Mouse (Mus musculus): ENCODE data around the gene Klhl10.

The Klhl10 gene

GRCm38 (mm10) chr11:100465833-100466232 lies 24.1 kb downstream of the Klhl10 start:
- no peak for DNase-seq

DNA sequence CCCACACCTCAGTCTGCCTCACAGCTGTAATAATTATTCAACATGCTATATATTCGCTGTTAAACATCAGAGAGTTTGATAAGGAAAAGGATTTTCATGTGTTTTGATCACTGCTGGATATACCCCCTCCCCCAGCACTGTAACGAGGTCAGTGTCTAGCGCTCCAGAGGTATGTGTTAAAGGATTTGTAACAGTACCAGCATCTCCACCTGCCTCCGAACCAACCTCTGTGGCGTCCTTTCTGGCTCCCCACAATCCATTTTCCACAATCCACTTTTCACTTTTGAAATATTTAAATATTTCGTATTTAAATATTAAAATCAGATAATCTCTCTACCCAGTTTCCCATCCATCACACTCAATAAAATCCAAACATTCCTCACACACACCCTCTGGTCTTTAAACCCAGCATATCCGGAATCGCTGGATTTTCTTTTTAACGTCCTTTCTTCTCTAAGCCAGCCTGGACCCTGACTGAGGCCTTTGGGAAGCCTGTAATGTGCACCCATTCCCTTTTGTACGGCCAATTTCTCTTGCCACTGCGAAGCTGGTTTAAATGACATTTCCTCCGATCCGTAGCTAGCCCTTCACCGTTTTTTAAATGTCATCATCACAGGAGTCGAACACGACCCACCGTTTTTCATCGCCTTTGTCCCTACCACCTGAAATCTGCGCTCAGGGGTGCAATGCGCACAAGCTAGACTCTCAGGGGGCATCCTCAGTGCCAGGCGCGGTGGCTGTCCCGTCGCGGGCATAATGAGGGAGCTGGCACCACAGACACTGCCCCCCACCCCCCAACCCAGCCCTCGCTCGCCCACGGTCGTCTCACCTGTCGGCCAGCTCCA lies 29.9 kb downstream of the Klhl10 start:
- DNase-seq, result peak in 1 of 2 experiments; percentile 14

- DNase-seq, result peak; percentile 83 to 94
Observed at GRCm38 (mm10) chr11:100472197-100472934, 30.6 kb downstream of the Klhl10 start, which contains the start of gene Klhl11. Gene Klhl11 (minus strand): TSS chr11:100472741.

GRCm38 (mm10) chr11:100472935-100473295 lies 31.2 kb downstream of the Klhl10 start:
- DNase-seq, result no peak

DNA sequence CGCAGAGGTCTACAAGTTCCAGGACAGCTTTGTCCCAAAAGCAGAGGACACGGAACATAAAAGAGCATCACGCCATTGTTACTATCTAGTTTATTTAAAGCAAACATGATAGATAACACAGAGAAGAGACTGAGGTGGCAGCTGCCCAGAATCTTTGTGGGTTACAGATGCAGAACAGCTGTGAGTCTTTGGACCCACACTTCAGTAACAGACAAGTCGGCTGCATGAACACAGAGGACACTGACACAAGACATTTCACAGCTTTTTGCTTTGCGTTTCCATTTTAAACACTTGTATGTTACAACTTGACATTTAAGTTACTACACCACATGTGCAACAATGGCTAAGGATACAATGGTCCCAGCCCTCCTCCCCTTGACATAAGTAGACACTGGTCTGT lies 34.6 kb downstream of the Klhl10 start:
- no peak for DNase-seq

- no peak for DNase-seq
Observed at GRCm38 (mm10) chr11:100479152-100479551, 37.4 kb downstream of the Klhl10 start.

DNA sequence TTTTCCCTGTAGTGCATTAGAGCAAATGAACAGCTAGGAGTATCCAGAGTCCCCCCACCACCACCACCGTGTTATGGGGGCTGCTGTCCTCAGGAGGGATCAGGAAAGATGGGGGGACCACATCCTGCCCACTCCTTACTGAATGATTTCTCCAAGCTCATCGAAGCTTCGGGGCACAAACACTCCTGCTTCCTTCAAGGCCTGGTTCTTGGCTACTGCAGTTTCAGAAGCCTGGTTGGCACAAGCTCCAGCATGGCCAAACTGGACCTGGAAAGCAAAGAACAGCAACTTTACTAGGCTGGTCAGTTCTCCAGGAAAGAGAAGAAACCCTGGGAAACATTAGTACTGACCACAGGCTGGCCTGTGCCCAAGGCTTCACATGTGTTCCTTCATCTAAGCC lies 42.7 kb downstream of the Klhl10 start:
- no peak for DNase-seq

- peak; percentile 57 to 64 for DNase-seq
Observed at GRCm38 (mm10) chr11:100485801-100486538, 44.3 kb downstream of the Klhl10 start.

DNA sequence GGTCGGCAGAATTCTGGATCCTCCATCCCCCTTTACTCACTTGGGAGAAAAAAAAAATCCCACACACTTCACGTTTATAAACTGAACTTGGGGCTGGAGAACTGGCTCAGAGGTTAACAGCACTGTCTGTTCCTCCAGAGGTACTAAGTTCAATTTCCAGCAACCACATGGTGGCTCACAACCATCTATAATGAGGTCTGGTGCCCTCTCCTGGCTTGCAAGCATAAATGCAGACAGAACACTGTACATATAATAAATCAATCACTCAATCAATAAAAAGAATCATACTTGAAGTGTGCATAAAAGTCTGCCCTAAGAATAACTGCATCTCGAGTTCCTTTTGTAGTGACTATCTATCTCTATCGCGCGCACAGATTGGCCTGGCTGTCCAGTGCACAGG lies 49.2 kb downstream of the Klhl10 start:
- DNase-seq, result no peak

DNA sequence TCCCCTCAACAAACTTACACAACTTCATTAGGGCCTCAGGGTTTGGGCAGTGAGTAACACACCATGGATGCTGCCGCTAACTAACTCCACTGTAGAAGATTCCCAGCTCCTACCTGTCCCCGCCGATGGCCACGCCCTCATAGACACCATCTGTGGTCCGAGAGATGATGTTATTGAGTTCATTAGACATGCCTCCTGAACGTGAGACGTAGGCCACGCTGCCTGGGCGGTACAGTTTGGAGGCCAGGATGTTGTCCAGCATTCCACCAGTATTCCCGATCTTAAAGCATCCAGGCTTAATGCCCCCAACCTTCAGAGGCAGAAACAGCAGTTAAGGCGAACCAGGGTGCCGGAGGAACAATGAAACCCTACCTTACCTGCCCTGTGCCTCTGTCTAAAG lies 52.1 kb downstream of the Klhl10 start:
- DNase-seq, result peak; percentile 22 to 23

GRCm38 (mm10) chr11:100500241-100500640 lies 58.5 kb downstream of the Klhl10 start:
- no peak for DNase-seq

GRCm38 (mm10) chr11:100500651-100501050 lies 58.9 kb downstream of the Klhl10 start:
- no peak for DNase-seq

GRCm38 (mm10) chr11:100501321-100501720 lies 59.6 kb downstream of the Klhl10 start:
- no peak for DNase-seq

DNA sequence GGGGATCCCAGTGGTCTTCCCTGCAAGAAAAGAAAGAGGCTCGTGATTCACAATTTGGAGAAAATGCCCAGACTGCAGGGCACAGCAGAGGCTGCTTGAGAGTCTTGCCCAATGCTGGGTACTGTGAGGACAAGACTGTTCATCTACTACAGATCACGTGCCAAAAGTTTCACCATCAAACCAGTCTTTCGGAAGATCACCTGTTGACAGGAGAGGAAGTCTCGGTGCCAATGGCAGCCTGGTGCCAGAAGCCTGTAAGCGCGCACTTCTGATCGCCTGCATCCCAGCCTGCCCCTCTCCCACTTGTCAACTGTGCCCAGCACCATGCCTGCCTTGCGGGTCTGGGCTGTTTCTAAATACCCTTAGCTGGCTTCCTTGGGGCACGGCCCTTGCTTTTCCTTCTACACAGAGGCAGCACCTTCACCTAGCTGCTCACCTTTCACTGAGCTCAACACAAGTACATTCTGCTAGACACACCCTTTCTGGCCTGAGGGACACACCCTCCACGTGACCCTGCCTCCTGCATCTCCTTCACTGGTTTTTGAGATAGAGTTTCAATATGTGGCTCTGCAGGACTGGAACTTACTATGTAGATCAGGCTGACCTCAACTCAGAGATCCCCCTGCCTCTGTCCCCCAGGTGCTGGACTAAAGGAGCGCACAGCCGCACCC lies 63.4 kb downstream of the Klhl10 start:
- no peak for DNase-seq

- no peak for DNase-seq
Observed at GRCm38 (mm10) chr11:100505997-100506396, 64.3 kb downstream of the Klhl10 start.
